Mouse (Mus musculus) neural tube, embryonic 11.5 days (tissue): ENCODE data around the gene Irf2bp2. TPM values are rescaled to one million over a fixed set of nuclear protein-coding genes. Genes with fewer than 3 reads are reported as not detected.

ENCODE experiments used
- ATAC-seq: fragments of 200-750 bp; cut with Nextera tagmentation; 2 replicates; pipeline ENCODE4 v1.8.0; 2017; ENCODE audit warnings: moderate number of reproducible peaks, mild to moderate bottlenecking, moderate TSS enrichment, moderate library complexity; ENCODE audit not compliant: insufficient read depth, low FRiP score, low TSS enrichment
- DNase-seq: peaks from one replicate; pipeline ENCODE4 v3.0.0-alpha.2; 2015; ENCODE audit warnings: low spot score
- H3K27ac ChIP-seq: fragments of 300-500 bp; sonication (generic); 2 replicates; pipeline ENCODE4 v1.5.1; 2014; ENCODE audit warnings: low read depth, mild to moderate bottlenecking, low read length
- H3K27me3 ChIP-seq: fragments of 300-500 bp; sonication (generic); 2 replicates; pipeline ENCODE4 v1.6.1; 2014; ENCODE audit warnings: mild to moderate bottlenecking, low read length, mixed read lengths; ENCODE audit not compliant: control insufficient read depth, insufficient read depth
- H3K36me3 ChIP-seq: fragments of 300-500 bp; sonication (generic); 2 replicates; pipeline ENCODE4 v1.6.1; 2014; ENCODE audit warnings: mild to moderate bottlenecking, low read length, moderate library complexity, mixed read lengths; ENCODE audit not compliant: control insufficient read depth, insufficient read depth
- H3K4me1 ChIP-seq: fragments of 300-500 bp; sonication (generic); 2 replicates; pipeline ENCODE4 v1.6.1; 2014; ENCODE audit warnings: low read length, mixed read lengths; ENCODE audit not compliant: control insufficient read depth, insufficient read depth
- H3K4me2 ChIP-seq: fragments of 300-500 bp; sonication (generic); 2 replicates; pipeline ENCODE4 v1.6.1; 2014; ENCODE audit warnings: low read depth, mild to moderate bottlenecking, moderate library complexity
- H3K4me3 ChIP-seq: fragments of 300-500 bp; sonication (generic); 2 replicates; pipeline ENCODE4 v1.5.1; 2014; ENCODE audit warnings: low read depth, low read length
- H3K9ac ChIP-seq: fragments of 300-500 bp; sonication (generic); 2 replicates; pipeline ENCODE4 v1.6.1; 2014; ENCODE audit warnings: mild to moderate bottlenecking, low read length
- H3K9me3 ChIP-seq: fragments of 300-500 bp; sonication (generic); 2 replicates; pipeline ENCODE4 v1.6.1; 2016; ENCODE audit warnings: low read length; ENCODE audit not compliant: control insufficient read depth
- WGBS: fragments of 180-500 bp; shearing (Covaris S2); extraction: QIAGEN DNeasy Blood & Tissue Kit; methylation state at CpG from one replicate; pipeline ENCODE4 v1.1.7; 2014; 5-methylcytosine and 5-hydroxymethylcytosine counted together
- polyA plus RNA-seq: library from polyadenylated mRNA; unstranded; fragments of >200 nt; fragmentation: Nextera tagmentation; extraction: Ambion mirVana; gene quantifications from 2 replicates; pipeline ENCODE4 v1.2.1, GENCODE M21; 2014

The Irf2bp2 gene
- polyA plus RNA-seq, 1 experiment from 2014 or later: 4.7 TPM

DNA sequence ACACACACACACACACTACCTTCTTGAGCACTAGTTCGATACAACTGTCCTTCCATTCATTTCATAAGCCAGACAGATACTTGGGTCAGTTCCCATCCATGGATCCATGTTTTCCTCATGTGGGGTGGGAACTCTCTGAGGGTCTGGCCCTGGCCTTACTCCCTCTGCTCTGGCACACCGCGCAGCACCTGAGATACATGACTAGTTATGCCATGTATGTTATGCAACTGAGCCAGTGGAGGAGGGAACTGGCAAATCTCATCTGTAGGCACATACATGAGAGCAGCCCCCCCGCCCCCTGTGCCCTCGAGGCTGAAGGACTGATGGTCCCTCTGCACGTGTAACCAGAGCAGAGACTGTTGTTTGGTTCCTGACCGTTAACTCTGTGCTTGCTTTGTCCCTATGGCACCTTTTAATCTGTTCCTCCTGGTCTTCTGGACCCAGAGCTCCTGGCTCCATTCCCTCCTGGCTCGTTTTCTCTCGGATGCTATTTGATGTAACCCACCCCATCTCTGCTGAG, 23.2 kb downstream of the Irf2bp2 start:
- 76% methylated on average over 9 of the region's 9 CpGs for WGBS
- no peak for ATAC-seq
- H3K27ac ChIP-seq: no peak overlapping the region

DNA sequence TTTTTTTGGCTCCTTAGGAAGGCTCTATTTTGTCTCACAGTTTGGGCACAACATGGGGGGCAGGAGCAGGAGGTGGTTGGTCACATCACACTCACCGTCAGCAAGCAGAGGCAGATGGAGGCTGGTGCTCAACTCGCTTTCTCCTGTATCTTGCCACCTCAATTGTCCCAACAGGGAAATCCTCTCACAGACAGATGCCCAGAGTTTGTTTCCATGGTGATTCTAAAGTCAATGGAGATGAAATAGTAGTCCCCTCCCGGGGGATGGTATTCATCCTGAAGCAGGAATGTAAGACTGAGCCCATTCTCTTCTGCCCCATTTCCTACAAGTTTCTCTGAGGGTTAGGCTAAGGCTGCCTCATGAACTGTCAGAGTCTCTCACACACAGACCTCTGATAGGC, 23.7 kb downstream of the Irf2bp2 start:
- H3K27ac ChIP-seq: no peak overlapping the region
- 33% methylated on average over 3 of the region's 3 CpGs for WGBS
- no peak overlapping the region for H3K4me3 ChIP-seq
- no peak overlapping the region for H3K4me2 ChIP-seq
- no peak overlapping the region for H3K9ac ChIP-seq
- H3K36me3 ChIP-seq: no peaks in the 10 kb centered on the region
- ATAC-seq (peak; percentile 35; the same call in 1 of the 2 replicates), DNase-seq (no peak)
- H3K9me3 ChIP-seq: no peaks in the 10 kb centered on the region
- H3K4me1 ChIP-seq: peaks cover 25% of the 10 kb centered on the region; the same call in 1 of the 2 replicates
- H3K27me3 ChIP-seq: no peaks in the 10 kb centered on the region

More for the DNA sequence above, 23.2 kb downstream of the Irf2bp2 start:
- Histone ChIP-seq H3K9ac (no peak overlapping the region), H3K36me3 (no peaks in the 10 kb centered on the region), H3K27me3 (no peaks in the 10 kb centered on the region), H3K4me2 (no peak overlapping the region), H3K9me3 (no peaks in the 10 kb centered on the region), H3K4me1 (peaks cover 25% of the 10 kb centered on the region; the same call in 1 of the 2 replicates), H3K4me3 (no peak overlapping the region)
- no peak for DNase-seq

DNA sequence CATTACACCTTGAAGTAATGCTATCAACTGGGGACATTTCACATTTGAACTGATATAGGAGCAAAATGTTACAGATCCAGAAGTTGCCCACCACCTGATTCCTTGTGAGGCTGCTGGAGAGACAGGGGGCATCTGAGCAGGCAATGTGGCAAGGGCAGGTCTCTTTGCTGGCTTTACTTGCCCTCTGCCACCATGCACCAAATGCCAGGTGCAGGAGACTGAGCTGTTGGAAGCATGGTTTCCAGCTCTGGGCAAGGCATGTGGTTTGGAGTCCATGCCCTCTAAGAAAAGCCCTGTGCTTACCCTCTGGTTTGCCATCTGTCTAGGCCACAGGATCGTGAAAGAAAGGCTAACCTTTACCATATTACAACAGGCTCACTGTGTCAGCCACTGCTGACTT, 24.1 kb downstream of the Irf2bp2 start:
- Histone ChIP-seq H3K9ac (no peak overlapping the region), H3K9me3 (no peaks in the 10 kb centered on the region), H3K4me3 (no peak overlapping the region), H3K4me2 (no peak overlapping the region), H3K36me3 (no peaks in the 10 kb centered on the region), H3K27me3 (no peaks in the 10 kb centered on the region), H3K27ac (no peak overlapping the region), H3K4me1 (peaks cover 25% of the 10 kb centered on the region; the same call in 1 of the 2 replicates)
- ATAC-seq (no peak), DNase-seq (no peak)
- WGBS: 30% methylated on average over 1 of the region's 1 CpGs

DNA sequence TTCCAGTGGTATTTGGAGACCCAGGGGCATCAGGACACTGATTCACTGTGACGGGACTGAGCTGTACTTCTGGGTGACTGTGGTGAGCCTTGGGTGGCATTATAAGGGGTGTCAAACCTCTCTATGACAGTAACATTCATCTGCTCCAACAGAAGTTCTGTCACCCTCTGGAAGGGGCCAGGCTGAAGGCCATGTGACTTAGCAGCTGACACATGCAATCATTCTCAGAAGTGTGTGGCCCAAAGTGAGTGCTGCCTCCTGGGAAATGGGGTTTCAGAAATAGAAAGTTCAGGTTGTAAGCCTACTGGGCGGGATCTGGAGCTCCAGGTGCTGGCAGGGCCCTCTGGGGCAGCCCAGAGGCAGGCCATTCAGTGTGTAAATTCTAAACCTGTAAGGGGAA, 26.1 kb downstream of the Irf2bp2 start:
- Histone ChIP-seq H3K9ac (no peak overlapping the region), H3K27ac (no peak overlapping the region), H3K36me3 (no peaks in the 10 kb centered on the region), H3K4me1 (peaks cover 25% of the 10 kb centered on the region; the same call in 1 of the 2 replicates), H3K9me3 (no peaks in the 10 kb centered on the region), H3K27me3 (no peaks in the 10 kb centered on the region), H3K4me2 (no peak overlapping the region), H3K4me3 (no peak overlapping the region)
- no peak for ATAC-seq
- DNase-seq: no peak
- 58% methylated on average over 2 of the region's 2 CpGs for WGBS

DNA sequence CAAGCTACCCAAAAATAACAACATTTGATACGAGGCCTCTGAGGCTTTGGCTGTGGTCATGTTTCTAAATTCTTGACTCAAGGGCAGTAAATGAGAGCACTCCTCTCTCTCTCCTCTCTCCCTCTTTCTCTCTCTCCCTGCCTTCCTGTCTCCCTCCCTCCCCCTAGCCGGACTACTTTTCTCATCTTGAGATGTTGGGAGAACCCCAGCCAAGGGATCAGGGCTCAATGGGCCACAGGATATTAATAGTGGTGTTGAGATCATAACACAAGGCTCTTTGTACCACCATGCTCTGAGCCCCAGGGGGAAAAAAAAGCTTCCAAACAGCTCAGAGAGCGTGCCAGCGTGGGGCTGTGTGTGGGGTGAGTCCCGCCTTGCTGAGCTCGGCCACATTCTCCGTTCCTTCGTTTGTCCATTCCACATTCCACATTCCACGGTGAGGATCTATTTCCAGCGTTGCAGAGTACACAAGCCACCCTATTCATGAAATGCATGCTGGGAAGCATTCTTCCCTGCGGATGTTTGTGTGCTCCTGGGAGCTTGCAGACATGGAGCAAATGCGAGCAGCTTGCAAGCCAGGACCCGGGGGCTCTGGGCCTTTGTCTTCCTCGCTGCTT, 27.2 kb downstream of the Irf2bp2 start:
- H3K9me3 ChIP-seq: no peaks in the 10 kb centered on the region
- peaks cover 25% of the 10 kb centered on the region; the same call in 1 of the 2 replicates for H3K4me1 ChIP-seq
- DNase-seq (peak; percentile 50), ATAC-seq (peak; percentile 46; the same call in 1 of the 2 replicates)
- H3K4me3 ChIP-seq: no peak overlapping the region
- 22% methylated on average over 14 of the region's 14 CpGs for WGBS
- no peaks in the 10 kb centered on the region for H3K27me3 ChIP-seq
- peak overlapping the region; percentile 73 for H3K27ac ChIP-seq
- peak overlapping the region; percentile 44 for H3K9ac ChIP-seq
- no peaks in the 10 kb centered on the region for H3K36me3 ChIP-seq
- 0 out of 2 replicates have a peak overlapping the region, but pooled peaks have one; percentile 9 for H3K4me2 ChIP-seq

DNA sequence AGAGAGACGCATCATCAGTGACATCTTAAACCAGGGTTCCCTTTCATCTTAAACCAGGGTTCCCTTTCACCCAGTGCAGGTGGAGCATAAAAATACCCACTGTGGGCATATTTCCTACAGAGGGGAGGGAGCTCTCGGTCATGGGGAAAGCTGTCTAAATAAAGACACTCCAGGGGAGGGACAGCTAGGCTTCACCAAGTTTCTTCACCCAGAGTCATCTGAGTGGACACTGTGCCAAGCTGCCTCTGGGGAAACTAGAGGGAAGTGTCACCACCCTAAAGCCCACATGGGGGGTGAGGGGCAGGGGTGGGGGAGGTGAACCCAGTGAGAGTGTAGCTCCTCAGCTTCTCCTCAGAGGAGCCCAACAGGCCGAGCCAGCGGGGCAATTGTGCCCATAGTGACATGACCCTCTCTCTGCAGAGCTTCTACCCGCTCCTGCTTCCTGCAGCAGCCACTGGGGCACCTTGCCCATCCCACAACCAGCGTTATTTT, 27.8 kb downstream of the Irf2bp2 start:
- H3K4me2 ChIP-seq: no peak overlapping the region
- 62% methylated on average over 6 of the region's 6 CpGs for WGBS
- H3K4me1 ChIP-seq: peaks cover 25% of the 10 kb centered on the region; the same call in 1 of the 2 replicates
- H3K36me3 ChIP-seq: no peaks in the 10 kb centered on the region
- ATAC-seq (no peak), DNase-seq (no peak)
- no peaks in the 10 kb centered on the region for H3K9me3 ChIP-seq
- H3K9ac ChIP-seq: no peak overlapping the region; the same call in 1 of the 2 replicates
- no peak overlapping the region for H3K4me3 ChIP-seq
- H3K27ac ChIP-seq: 0 out of 2 replicates have a peak overlapping the region, but pooled peaks have one; percentile 73
- no peaks in the 10 kb centered on the region for H3K27me3 ChIP-seq

DNA sequence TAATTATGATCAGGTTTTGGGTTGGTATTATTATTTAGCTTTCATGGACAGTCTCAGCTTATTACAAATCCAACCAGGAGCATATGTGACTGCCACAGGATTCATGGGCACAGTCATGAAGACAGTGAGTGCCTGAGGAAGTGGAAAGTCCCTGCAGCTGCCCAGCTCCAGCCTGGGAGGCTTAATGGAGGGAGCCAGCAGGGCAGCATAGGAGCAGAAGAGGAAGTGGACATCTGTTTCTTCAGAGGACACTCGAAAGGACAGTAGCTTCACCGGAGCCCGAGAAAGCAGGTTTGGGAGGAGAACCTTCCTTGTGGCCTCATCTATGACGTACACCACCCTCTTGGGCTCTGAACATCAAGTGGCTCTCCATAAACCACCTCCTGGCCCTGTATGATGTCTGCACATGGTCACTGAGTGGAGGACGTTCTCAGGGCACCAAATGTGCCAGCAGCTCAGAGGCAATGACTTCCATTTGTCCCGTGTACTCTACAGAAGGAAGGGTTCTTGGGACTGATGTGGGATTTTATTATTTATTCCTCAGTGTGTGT, 28.5 kb downstream of the Irf2bp2 start:
- no peak overlapping the region for H3K4me3 ChIP-seq
- ATAC-seq (no peak), DNase-seq (no peak)
- WGBS: 70% methylated on average over 6 of the region's 6 CpGs
- no peak overlapping the region for H3K4me2 ChIP-seq
- H3K27ac ChIP-seq: no peak overlapping the region
- no peaks in the 10 kb centered on the region for H3K36me3 ChIP-seq
- peaks cover 21% of the 10 kb centered on the region; the same call in 1 of the 2 replicates for H3K4me1 ChIP-seq
- no peak overlapping the region for H3K9ac ChIP-seq
- no peaks in the 10 kb centered on the region for H3K9me3 ChIP-seq
- H3K27me3 ChIP-seq: no peaks in the 10 kb centered on the region

DNA sequence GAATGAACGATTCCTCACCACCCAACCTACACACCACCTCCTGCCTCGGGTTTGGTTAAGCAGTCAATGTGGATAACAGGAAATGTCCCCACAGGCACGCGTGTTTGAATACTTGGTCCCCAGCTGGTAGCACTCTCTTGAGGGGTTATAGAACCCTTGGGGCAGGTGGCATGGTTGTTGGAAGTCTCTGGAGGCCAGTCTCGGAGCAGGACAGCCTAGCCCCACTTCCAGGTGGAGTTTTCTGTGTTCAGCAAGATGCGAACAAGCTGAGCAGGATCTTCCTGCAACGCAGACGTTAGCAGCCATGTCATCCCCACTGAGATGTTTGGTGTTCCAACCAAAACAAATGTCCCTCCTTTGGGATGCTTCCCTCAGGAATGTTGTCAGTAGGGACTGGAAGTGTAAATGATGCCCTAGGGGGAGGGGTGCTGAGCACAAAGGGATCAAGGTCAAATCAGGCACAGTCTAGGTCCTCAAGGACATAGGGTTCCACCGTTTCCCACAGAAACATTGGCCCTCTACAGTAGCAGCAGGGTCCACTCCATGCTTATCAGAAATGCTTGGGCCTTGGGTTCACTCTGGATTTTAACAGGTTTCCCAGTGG, 29.1 kb downstream of the Irf2bp2 start:
- ATAC-seq (no peak), DNase-seq (no peak)
- Histone ChIP-seq H3K9ac (no peak overlapping the region), H3K36me3 (no peaks in the 10 kb centered on the region), H3K4me1 (peaks cover 15% of the 10 kb centered on the region; the same call in 1 of the 2 replicates), H3K27ac (no peak overlapping the region), H3K27me3 (no peaks in the 10 kb centered on the region), H3K4me3 (no peak overlapping the region), H3K9me3 (no peaks in the 10 kb centered on the region), H3K4me2 (no peak overlapping the region)
- 77% methylated on average over 9 of the region's 9 CpGs for WGBS
